10 mouse cellular contexts compared by ENCODE assay signal in genomic region chr4:37034200-37034599, GRCm38 (mm10).
DNase-seq lines count a peak whose midpoint lies in the region; ATAC-seq and TF ChIP-seq lines count a peak whose summit lies in the region.
"Had no signal": no experiment of that assay in that cellular context is flagged by ENCODE, and none has a peak within 500 bp of the region (broad histone marks: within the 10 kb centered on the region; RNA-seq: fewer than 3 reads in every experiment).

No protein-coding gene starts in this region.

- H3K9me3 ChIP-seq in forebrain, embryonic 15.5 days, result no peaks in the 10 kb centered on the region
- H3K9me3 ChIP-seq in forebrain, embryonic 10.5 days, result no peaks in the 10 kb centered on the region
- no peaks in the 10 kb centered on the region for H3K9me3 ChIP-seq in limb, embryonic 15.5 days
- H3K9me3 ChIP-seq: liver, embryonic 15.5 days had no signal

- 60% methylated on average over 13 of the region's 13 CpGs for WGBS in forebrain, embryonic 15.5 days
- 80% methylated on average over 13 of the region's 13 CpGs for WGBS in forebrain, embryonic 10.5 days
- 58% methylated on average over 13 of the region's 13 CpGs for WGBS in limb, embryonic 15.5 days
- 75% methylated on average over 13 of the region's 13 CpGs for WGBS in heart, adult 2 months

- peak; percentile 57; the same call in 1 of the 2 replicates for ATAC-seq in forebrain, embryonic 15.5 days (replicated peaks)
- no peak for ATAC-seq in limb, embryonic 15.5 days (ENCODE audit: insufficient number of reproducible peaks, low FRiP score, low TSS enrichment, low read depth)
- no peak for ATAC-seq in megakaryocyte progenitor cell, adult 5-6 weeks (replicated peaks; ENCODE audit: poor library complexity)

- no peaks in the 10 kb centered on the region for H3K36me3 ChIP-seq in forebrain, embryonic 15.5 days
- H3K36me3 ChIP-seq in forebrain, embryonic 10.5 days (replicated peaks), result no peaks in the 10 kb centered on the region
- H3K36me3 ChIP-seq in limb, embryonic 15.5 days, result no peaks in the 10 kb centered on the region
- H3K36me3 ChIP-seq in heart, adult 2 months (ENCODE audit: control insufficient read depth, insufficient read depth, low read length), result no peaks in the 10 kb centered on the region
- H3K36me3 ChIP-seq: liver, embryonic 15.5 days had no signal

- H3K27me3 ChIP-seq in forebrain, embryonic 15.5 days, result no peaks in the 10 kb centered on the region
- H3K27me3 ChIP-seq in forebrain, embryonic 10.5 days (ENCODE audit: poor library complexity, severe bottlenecking), result no peaks in the 10 kb centered on the region
- no peaks in the 10 kb centered on the region for H3K27me3 ChIP-seq in limb, embryonic 15.5 days
- no peaks in the 10 kb centered on the region for H3K27me3 ChIP-seq in heart, adult 2 months (ENCODE audit: control insufficient read depth, insufficient read depth, low read length)
- H3K27me3 ChIP-seq: liver, embryonic 15.5 days had no signal

- no peak for TF ChIP-seq EP300 in heart, adult 2 months (IDR thresholded peaks at IDR 0.05; ENCODE audit: insufficient read depth, low read depth, low read length)

- no peak for TF ChIP-seq CTCF in brain, embryonic 14.5 days (IDR thresholded peaks at IDR 0.05; ENCODE audit: borderline replicate concordance, extremely low read depth, insufficient read depth, insufficient read length)
- no peak for TF ChIP-seq CTCF in heart, adult 2 months (IDR thresholded peaks at IDR 0.05)

- 0 out of 2 replicates have a peak overlapping the region, but pooled peaks have one; percentile 15 for H3K4me3 ChIP-seq in forebrain, embryonic 15.5 days
- H3K4me3 ChIP-seq in forebrain, embryonic 10.5 days, result no peak overlapping the region
- H3K4me3 ChIP-seq in limb, embryonic 15.5 days, result 0 out of 2 replicates have a peak overlapping the region, but pooled peaks have one; percentile 3
- H3K4me3 ChIP-seq in heart, adult 2 months, result no peak overlapping the region
- H3K4me3 ChIP-seq: liver, embryonic 15.5 days had no signal

- no peaks in the 10 kb centered on the region for H3K79me2 ChIP-seq in heart, adult 2 months (replicated peaks; ENCODE audit: control insufficient read depth, insufficient read depth, low read length)

- H3K27ac ChIP-seq in forebrain, embryonic 15.5 days (replicated peaks), result no peak overlapping the region
- no peak overlapping the region for H3K27ac ChIP-seq in forebrain, embryonic 10.5 days
- H3K27ac ChIP-seq in limb, embryonic 15.5 days, result no peak overlapping the region
- no peak overlapping the region for H3K27ac ChIP-seq in heart, adult 2 months
- H3K27ac ChIP-seq: liver, embryonic 15.5 days had no signal

- no peak for DNase-seq in forebrain, embryonic 10.5 days (ENCODE audit: extremely low spot score, low spot score)
- peak; percentile 47 for DNase-seq in brain, embryonic 14.5 days (ENCODE audit: low read depth)
- peak; percentile 16 for DNase-seq in layer of hippocampus, adult 11-12 months (ENCODE audit: low spot score)
- no peak for DNase-seq in heart, adult 2 months
- no peak for DNase-seq in liver

- intact Hi-C loops in heart, adult 2 months (cut with DNase I), result no loop called here

- no peak overlapping the region for H3K9ac ChIP-seq in forebrain, embryonic 15.5 days (replicated peaks)
- H3K9ac ChIP-seq in limb, embryonic 15.5 days, result no peak overlapping the region
- H3K9ac ChIP-seq in heart, adult 2 months (ENCODE audit: low read depth, low read length), result no peak overlapping the region
- H3K9ac ChIP-seq: liver, embryonic 15.5 days had no signal

- peak overlapping the region; percentile 12; the same call in 1 of the 2 replicates for H3K4me2 ChIP-seq in forebrain, embryonic 15.5 days (replicated peaks)
- peak overlapping the region; percentile 8; the same call in 1 of the 2 replicates for H3K4me2 ChIP-seq in limb, embryonic 15.5 days
- H3K4me2 ChIP-seq: heart, embryonic 11.5 days; liver, embryonic 15.5 days had no signal

- H3K4me1 ChIP-seq in forebrain, embryonic 15.5 days, result no peaks in the 10 kb centered on the region
- no peaks in the 10 kb centered on the region for H3K4me1 ChIP-seq in forebrain, embryonic 10.5 days
- H3K4me1 ChIP-seq in limb, embryonic 15.5 days, result no peaks in the 10 kb centered on the region
- H3K4me1 ChIP-seq in heart, adult 2 months (ENCODE audit: control insufficient read depth, insufficient read depth, low read length), result no peaks in the 10 kb centered on the region
- H3K4me1 ChIP-seq: liver, embryonic 15.5 days had no signal

- TF ChIP-seq POLR2A in brain, embryonic 14.5 days (IDR thresholded peaks at IDR 0.05; ENCODE audit: borderline replicate concordance, extremely low read depth, insufficient read depth, insufficient read length, poor library complexity, severe bottlenecking), result no peak
- TF ChIP-seq POLR2A in heart, adult 2 months (IDR thresholded peaks at IDR 0.05; ENCODE audit: insufficient read depth, low read depth, low read length), result no peak

Comparison
In these comparisons a context has a peak if more than half of its experiments do, and no peak if none do; other contexts are left out.
1. H3K4me3 ChIP-seq: peak in forebrain, embryonic 15.5 days (single experiment) and limb, embryonic 15.5 days (single experiment); none in forebrain, embryonic 10.5 days (single experiment) and heart, adult 2 months (single experiment).
2. DNase-seq: peak in brain, embryonic 14.5 days (single experiment) and layer of hippocampus, adult 11-12 months (single experiment); none in forebrain, embryonic 10.5 days (single experiment), heart, adult 2 months (0 of 2) and liver (single experiment).